ENCODE assay signal across 19 mouse cellular contexts in genomic region chr10:7207301-7207700, GRCm38 (mm10). TPM values are rescaled to one million over a fixed set of nuclear protein-coding genes. Genes with fewer than 3 reads are reported as not detected.
A peak's percentile ranks its signal among the peaks of the same experiment; 100 is the strongest.
DNase-seq lines count a peak whose midpoint lies in the region; ATAC-seq and TF ChIP-seq lines count a peak whose summit lies in the region.
"Had no signal": no experiment of that assay in that cellular context is flagged by ENCODE, and none has a peak within 500 bp of the region (broad histone marks: within the 10 kb centered on the region; RNA-seq: fewer than 3 reads in every experiment).

No protein-coding gene starts in this region.

- no peaks in the 10 kb centered on the region for H3K27me3 ChIP-seq in heart, embryonic 11.5 days (ENCODE audit: control insufficient read depth, insufficient read depth, low read length)
- H3K27me3 ChIP-seq: embryonic facial prominence, embryonic 13.5 days; hindbrain, embryonic 15.5 days; intestine, embryonic 15.5 days; limb, embryonic 12.5 days had no signal

- no peak for TF ChIP-seq POLR2A in bone marrow macrophage, adult 2 months (IDR thresholded peaks at IDR 0.05; ENCODE audit: borderline replicate concordance, low read depth, low read length)

- no peaks in the 10 kb centered on the region for H3K36me3 ChIP-seq in heart, embryonic 11.5 days (ENCODE audit: control insufficient read depth, insufficient read depth, low read length)
- H3K36me3 ChIP-seq: embryonic facial prominence, embryonic 13.5 days; hindbrain, embryonic 15.5 days; intestine, embryonic 15.5 days; limb, embryonic 12.5 days had no signal

- H3K4me2 ChIP-seq in heart, embryonic 11.5 days: peak overlapping the region; percentile 6; the same call in 1 of the 2 replicates
- H3K4me2 ChIP-seq: embryonic facial prominence, embryonic 13.5 days; hindbrain, embryonic 15.5 days; intestine, embryonic 15.5 days; limb, embryonic 12.5 days had no signal

- intact Hi-C loops in heart, postnatal 10 days (cut with DNase I): no loop called here

- DNase-seq in heart, postnatal 10 days: no peak
- peak; percentile 29 to 51 for DNase-seq in lung, postnatal 4 days
- DNase-seq in B cell, adult 2 months: no peak
- no peak for DNase-seq in neural tube, embryonic 10.5 days (ENCODE audit: extremely low spot score, low spot score)
- DNase-seq: adrenal gland, postnatal 10 days; gastrocnemius, postnatal 14 days; heart, postnatal 14 days; kidney, postnatal 4 days; thymus, postnatal 14 days had no signal

- no peak overlapping the region; the same call in 1 of the 2 replicates for H3K9ac ChIP-seq in heart, embryonic 11.5 days (ENCODE audit: low read depth, low read length)
- H3K9ac ChIP-seq: embryonic facial prominence, embryonic 13.5 days; hindbrain, embryonic 15.5 days; intestine, embryonic 15.5 days; limb, embryonic 12.5 days; liver, embryonic 14.5 days had no signal

- no peaks in the 10 kb centered on the region; the same call in 1 of the 2 replicates for H3K9me3 ChIP-seq in heart, embryonic 11.5 days (replicated peaks; ENCODE audit: control insufficient read depth, low read length)
- H3K9me3 ChIP-seq: embryonic facial prominence, embryonic 13.5 days; hindbrain, embryonic 15.5 days; intestine, embryonic 15.5 days; limb, embryonic 12.5 days had no signal

- ATAC-seq in heart, embryonic 11.5 days (replicated peaks; ENCODE audit: insufficient number of reproducible peaks, low FRiP score, low TSS enrichment): no peak
- ATAC-seq in granulocyte monocyte progenitor cell, adult 5-6 weeks (replicated peaks; ENCODE audit: poor library complexity, severe bottlenecking): peak; percentile 44
- ATAC-seq: forebrain, embryonic 14.5 days; intestine, embryonic 15.5 days; midbrain, embryonic 16.5 days had no signal

- 42% methylated on average over 11 of the region's 11 CpGs for WGBS in heart, embryonic 11.5 days (ENCODE audit: insufficient replicate concordance)

- H3K4me3 ChIP-seq in heart, embryonic 11.5 days (ENCODE audit: low read depth, low read length): no peak overlapping the region
- H3K4me3 ChIP-seq in bone marrow macrophage, adult 2 months (ENCODE audit: insufficient read depth, low read length): no peak overlapping the region
- H3K4me3 ChIP-seq: embryonic facial prominence, embryonic 13.5 days; hindbrain, embryonic 15.5 days; intestine, embryonic 15.5 days; limb, embryonic 12.5 days had no signal

- peaks cover 16% of the 10 kb centered on the region for H3K4me1 ChIP-seq in heart, embryonic 11.5 days (ENCODE audit: control insufficient read depth, insufficient read depth, low read length)
- peaks cover 47% of the 10 kb centered on the region for H3K4me1 ChIP-seq in bone marrow macrophage, adult 2 months (ENCODE audit: control insufficient read depth, insufficient read depth, low read length)

- no peak overlapping the region for H3K27ac ChIP-seq in heart, embryonic 11.5 days (ENCODE audit: low read depth, low read length)
- peak overlapping the region; percentile 73 for H3K27ac ChIP-seq in bone marrow macrophage, adult 2 months (ENCODE audit: insufficient read depth, low read depth, low read length)
- H3K27ac ChIP-seq: embryonic facial prominence, embryonic 13.5 days; hindbrain, embryonic 15.5 days; intestine, embryonic 15.5 days; limb, embryonic 12.5 days; liver, embryonic 14.5 days had no signal

- TF ChIP-seq CTCF in bone marrow macrophage, adult 2 months (IDR thresholded peaks at IDR 0.05; ENCODE audit: low read depth, low read length): no peak

RNA-seq across cellular contexts. Expression of gene Cnksr3, which starts 4.7 kb away (rescaled TPM):
- 3.9 and 5.8 TPM in 2 replicates for polyA plus RNA-seq in heart, embryonic 11.5 days (2014; fragmentation: Nextera tagmentation; extraction: Ambion mirVana)
- total RNA-seq in heart, postnatal 10 days (2021): 10 to 100 TPM; 24.4 to 26.3 TPM
- 4.8 and 5.0 TPM in 2 replicates for polyA plus RNA-seq in bone marrow macrophage, adult 2 months (2012; ENCODE audit: insufficient read depth, insufficient read length, missing spikeins)
- 4.9 and 6.7 TPM in 2 replicates for total RNA-seq in granulocyte monocyte progenitor cell, adult 5-6 weeks (2014; fragmentation: Nextera tagmentation)
- 3.2 and 3.7 TPM in 2 replicates for total RNA-seq in granulocyte monocyte progenitor cell, adult 5-6 weeks (2017)

Comparison
In these comparisons a context has a peak if more than half of its experiments do, and no peak if none do; other contexts are left out.
1. DNase-seq: peak in lung, postnatal 4 days (2 of 2); none in heart, postnatal 10 days (0 of 2), B cell, adult 2 months (0 of 2) and neural tube, embryonic 10.5 days (single experiment).